14 mouse cellular contexts compared by ENCODE assay signal in genomic region chr1:78698138-78698537, GRCm38 (mm10).
"Had no signal": no experiment of that assay in that cellular context is flagged by ENCODE, and none has a peak within 500 bp of the region (broad histone marks: within the 10 kb centered on the region; RNA-seq: fewer than 3 reads in every experiment).

No protein-coding gene starts in this region.

- H3K27ac ChIP-seq: intestine, embryonic 15.5 days; kidney, postnatal 0 days; limb, embryonic 12.5 days; liver, embryonic 13.5 days; lung, embryonic 15.5 days; macrophage; midbrain, embryonic 12.5 days had no signal

- DNase-seq: layer of hippocampus, adult 9-11 months; layer of hippocampus, postnatal 36 days; liver; liver, embryonic 13.5 days; liver, postnatal 0 days; lung, postnatal 14 days; thymus, postnatal 36 days had no signal

- H3K9me3 ChIP-seq: intestine, embryonic 15.5 days; limb, embryonic 12.5 days; liver, embryonic 13.5 days; lung, embryonic 15.5 days; megakaryocyte, embryonic 14.5 days; midbrain, embryonic 12.5 days had no signal

- ATAC-seq: intestine, embryonic 15.5 days; liver, postnatal 0 days had no signal

- H3K4me3 ChIP-seq: intestine, embryonic 15.5 days; limb, embryonic 12.5 days; liver, embryonic 13.5 days; lung, embryonic 15.5 days; megakaryocyte, embryonic 14.5 days; midbrain, embryonic 12.5 days had no signal

- H3K4me2 ChIP-seq: intestine, embryonic 15.5 days; limb, embryonic 12.5 days; liver, embryonic 13.5 days; lung, embryonic 15.5 days; midbrain, embryonic 12.5 days had no signal

- H3K27me3 ChIP-seq: intestine, embryonic 15.5 days; limb, embryonic 12.5 days; liver, embryonic 13.5 days; lung, embryonic 15.5 days; megakaryocyte, embryonic 14.5 days; midbrain, embryonic 12.5 days had no signal

- H3K4me1 ChIP-seq: limb, embryonic 12.5 days; lung, embryonic 15.5 days; midbrain, embryonic 12.5 days had no signal

- H3K9ac ChIP-seq: intestine, embryonic 15.5 days; limb, embryonic 12.5 days; liver, embryonic 13.5 days; liver, postnatal 0 days; lung, embryonic 15.5 days; midbrain, embryonic 12.5 days had no signal
